Mouse (Mus musculus): ENCODE data around the gene Arhgap21. TPM values are rescaled to one million over a fixed set of nuclear protein-coding genes. Genes with fewer than 3 reads are reported as not detected.

Gene Arhgap21
- polyA plus RNA-seq, 1 experiment from 2014 or later: 5.2 TPM

DNA sequence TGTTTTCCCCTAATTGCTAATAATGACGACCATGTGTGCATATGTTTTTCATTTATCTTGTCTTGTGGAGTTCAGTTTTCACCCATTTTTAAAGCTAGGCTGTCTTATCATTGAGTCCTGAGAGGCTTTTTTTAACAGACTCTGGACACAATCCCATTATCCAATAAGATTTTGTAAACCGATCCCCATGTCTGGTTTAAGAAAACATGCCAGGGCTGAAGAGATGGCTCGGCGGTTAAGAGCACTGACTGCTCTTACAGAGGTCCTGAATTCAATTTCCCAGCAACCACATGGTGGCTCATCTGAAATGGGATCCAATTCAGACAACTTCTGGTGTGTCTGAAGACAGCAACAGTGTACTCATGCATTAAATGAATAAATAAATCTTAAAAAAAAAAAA, 16.0 kb downstream of the Arhgap21 start:
- Histone ChIP-seq H3K4me1 (ENCODE audit: control insufficient read depth, low read depth, low read length) (peaks cover 7% of the 10 kb centered on the region), H3K9ac (ENCODE audit: low read depth, low read length) (no peak overlapping the region), H3K4me2 (ENCODE audit: low read depth, low read length) (no peak overlapping the region), H3K4me3 (ENCODE audit: low read depth, low read length) (no peak overlapping the region), H3K36me3 (ENCODE audit: control insufficient read depth, insufficient read depth) (no peaks in the 10 kb centered on the region), H3K9me3 (replicated peaks; ENCODE audit: control insufficient read depth, low read length) (no peaks in the 10 kb centered on the region), H3K27me3 (ENCODE audit: control insufficient read depth, insufficient read depth, low read depth, low read length) (no peaks in the 10 kb centered on the region), H3K27ac (ENCODE audit: low read length) (no peak overlapping the region)
- no peak for ATAC-seq (ENCODE audit: low read depth)
- 74% methylated on average over 4 of the region's 4 CpGs for WGBS (ENCODE audit: insufficient replicate concordance)

DNA sequence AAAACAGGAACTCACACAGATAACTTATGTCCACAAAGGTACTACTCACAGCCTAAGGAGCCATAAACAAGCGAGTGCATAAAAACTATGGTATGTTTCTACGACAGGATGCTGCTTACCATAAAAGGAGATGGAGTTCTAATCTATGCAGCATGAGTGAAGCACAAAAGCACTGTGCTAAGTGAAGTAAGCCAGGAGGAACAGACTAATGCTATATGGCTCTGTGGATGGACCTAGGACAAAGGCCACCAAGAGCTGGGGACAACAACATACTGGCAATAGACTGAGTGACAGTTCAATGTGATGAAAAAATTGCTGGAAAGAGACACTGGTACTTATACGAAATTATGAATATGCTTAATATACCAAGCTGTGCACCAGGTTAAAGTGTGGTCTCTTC, 19.5 kb downstream of the Arhgap21 start:
- H3K36me3 ChIP-seq (ENCODE audit: control insufficient read depth, insufficient read depth): no peaks in the 10 kb centered on the region
- peaks cover 10% of the 10 kb centered on the region for H3K4me1 ChIP-seq (ENCODE audit: control insufficient read depth, low read depth, low read length)
- H3K9me3 ChIP-seq (replicated peaks; ENCODE audit: control insufficient read depth, low read length): no peaks in the 10 kb centered on the region
- no peak overlapping the region for H3K4me3 ChIP-seq (ENCODE audit: low read depth, low read length)
- no peaks in the 10 kb centered on the region for H3K27me3 ChIP-seq (ENCODE audit: control insufficient read depth, insufficient read depth, low read depth, low read length)
- WGBS (ENCODE audit: insufficient replicate concordance): 67% methylated on average over 3 of the region's 3 CpGs
- H3K4me2 ChIP-seq (ENCODE audit: low read depth, low read length): no peak overlapping the region
- peak; percentile 45; the same call in 1 of the 2 replicates for ATAC-seq (ENCODE audit: low read depth)
- no peak overlapping the region for H3K27ac ChIP-seq (ENCODE audit: low read length)
- H3K9ac ChIP-seq (ENCODE audit: low read depth, low read length): no peak overlapping the region

DNA sequence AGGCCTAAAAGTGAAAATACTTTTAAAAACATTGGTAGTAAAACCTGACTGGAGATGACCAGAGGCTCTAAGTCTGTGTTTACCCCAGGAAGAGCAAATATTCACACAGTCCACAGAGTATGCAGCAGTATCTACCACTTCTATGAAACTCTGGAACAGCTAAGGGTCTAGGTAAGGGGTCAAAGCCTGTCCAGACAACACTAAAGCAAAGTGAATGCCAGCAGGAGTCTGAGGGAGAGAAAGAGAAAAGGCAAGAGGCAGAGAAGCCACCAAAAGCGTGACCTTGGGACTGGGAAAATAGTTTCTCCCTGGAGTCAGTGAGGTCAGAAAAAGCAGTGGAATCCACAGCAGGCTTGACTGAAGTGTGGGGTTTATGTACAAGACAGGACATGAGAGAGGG, 21.6 kb downstream of the Arhgap21 start:
- Histone ChIP-seq H3K27me3 (ENCODE audit: control insufficient read depth, insufficient read depth, low read depth, low read length) (no peaks in the 10 kb centered on the region), H3K4me1 (ENCODE audit: control insufficient read depth, low read depth, low read length) (peaks cover 29% of the 10 kb centered on the region), H3K9me3 (replicated peaks; ENCODE audit: control insufficient read depth, low read length) (no peaks in the 10 kb centered on the region), H3K4me2 (ENCODE audit: low read depth, low read length) (0 out of 2 replicates have a peak overlapping the region, but pooled peaks have one; percentile 17), H3K27ac (ENCODE audit: low read length) (peak overlapping the region; percentile 84), H3K9ac (ENCODE audit: low read depth, low read length) (no peak overlapping the region), H3K4me3 (ENCODE audit: low read depth, low read length) (no peak overlapping the region), H3K36me3 (ENCODE audit: control insufficient read depth, insufficient read depth) (no peaks in the 10 kb centered on the region)
- WGBS (ENCODE audit: insufficient replicate concordance): 57% methylated on average over 1 of the region's 1 CpGs
- peak; percentile 82 for ATAC-seq (ENCODE audit: low read depth)

DNA sequence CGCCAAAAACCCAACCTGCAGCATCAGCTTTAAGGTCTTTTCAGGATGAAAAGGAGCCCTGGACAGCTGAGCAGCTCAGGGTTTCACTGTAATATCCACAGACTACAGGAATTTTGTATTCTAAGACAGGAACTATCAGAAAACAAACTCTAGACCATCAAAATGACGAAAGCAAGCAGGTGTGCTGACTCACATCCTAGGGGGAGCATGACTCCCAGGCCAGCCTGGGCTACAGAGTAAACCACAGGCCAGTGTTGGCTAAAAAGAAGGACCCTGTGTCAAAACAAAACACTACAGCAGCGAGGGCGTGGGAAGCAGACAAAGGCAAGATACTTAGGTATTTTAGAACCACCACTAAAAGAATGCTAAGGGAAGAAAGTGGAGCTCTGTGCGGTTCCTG, 23.1 kb downstream of the Arhgap21 start:
- Histone ChIP-seq H3K4me1 (ENCODE audit: control insufficient read depth, low read depth, low read length) (peaks cover 32% of the 10 kb centered on the region), H3K9me3 (replicated peaks; ENCODE audit: control insufficient read depth, low read length) (no peaks in the 10 kb centered on the region), H3K27ac (ENCODE audit: low read length) (no peak overlapping the region; the same call in 1 of the 2 replicates), H3K27me3 (ENCODE audit: control insufficient read depth, insufficient read depth, low read depth, low read length) (no peaks in the 10 kb centered on the region), H3K9ac (ENCODE audit: low read depth, low read length) (no peak overlapping the region), H3K36me3 (ENCODE audit: control insufficient read depth, insufficient read depth) (no peaks in the 10 kb centered on the region), H3K4me3 (ENCODE audit: low read depth, low read length) (no peak overlapping the region), H3K4me2 (ENCODE audit: low read depth, low read length) (no peak overlapping the region)
- ATAC-seq (ENCODE audit: low read depth): no peak
- WGBS (ENCODE audit: insufficient replicate concordance): 78% methylated on average over 5 of the region's 5 CpGs

DNA sequence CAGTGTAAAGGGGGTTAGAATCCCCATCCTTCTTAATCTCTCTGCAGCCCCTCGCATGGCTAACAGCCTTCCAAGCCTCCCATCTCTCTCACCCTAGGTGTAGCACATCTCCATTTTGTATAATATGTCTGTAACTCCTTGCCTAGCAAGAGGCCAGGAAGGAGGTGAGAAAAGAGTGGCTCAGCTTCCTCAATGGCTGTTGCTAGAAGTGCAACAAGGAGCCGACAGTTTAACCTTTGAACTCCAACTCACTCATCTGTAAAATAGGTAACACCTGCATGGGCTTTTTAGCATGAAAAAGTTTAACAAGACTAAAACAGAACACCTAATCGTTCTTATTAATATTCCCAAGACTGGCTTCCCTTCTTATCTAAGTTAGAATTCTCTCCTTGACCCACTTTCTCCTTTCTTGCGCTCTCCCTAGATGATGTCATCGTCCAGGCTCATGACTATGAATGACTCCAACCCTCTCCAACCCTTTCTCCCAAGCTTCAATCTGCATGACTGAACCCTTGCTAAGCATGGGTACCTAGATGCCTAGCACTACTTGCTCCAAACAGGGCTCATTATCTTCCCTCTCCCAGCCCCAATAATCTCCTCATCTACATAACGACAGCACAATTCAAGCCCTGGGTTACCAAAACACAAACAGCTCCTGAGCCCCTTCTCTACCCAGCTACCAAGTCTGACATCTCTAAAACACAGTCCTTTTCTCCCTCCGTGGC, 24.8 kb downstream of the Arhgap21 start:
- ATAC-seq (ENCODE audit: low read depth): no peak
- peaks cover 30% of the 10 kb centered on the region for H3K4me1 ChIP-seq (ENCODE audit: control insufficient read depth, low read depth, low read length)
- no peak overlapping the region for H3K27ac ChIP-seq (ENCODE audit: low read length)
- 41% methylated on average over 7 of the region's 7 CpGs for WGBS (ENCODE audit: insufficient replicate concordance)
- no peak overlapping the region for H3K4me3 ChIP-seq (ENCODE audit: low read depth, low read length)
- no peaks in the 10 kb centered on the region for H3K9me3 ChIP-seq (replicated peaks; ENCODE audit: control insufficient read depth, low read length)
- H3K36me3 ChIP-seq (ENCODE audit: control insufficient read depth, insufficient read depth): no peaks in the 10 kb centered on the region
- H3K27me3 ChIP-seq (ENCODE audit: control insufficient read depth, insufficient read depth, low read depth, low read length): no peaks in the 10 kb centered on the region
- H3K9ac ChIP-seq (ENCODE audit: low read depth, low read length): no peak overlapping the region
- no peak overlapping the region for H3K4me2 ChIP-seq (ENCODE audit: low read depth, low read length)

DNA sequence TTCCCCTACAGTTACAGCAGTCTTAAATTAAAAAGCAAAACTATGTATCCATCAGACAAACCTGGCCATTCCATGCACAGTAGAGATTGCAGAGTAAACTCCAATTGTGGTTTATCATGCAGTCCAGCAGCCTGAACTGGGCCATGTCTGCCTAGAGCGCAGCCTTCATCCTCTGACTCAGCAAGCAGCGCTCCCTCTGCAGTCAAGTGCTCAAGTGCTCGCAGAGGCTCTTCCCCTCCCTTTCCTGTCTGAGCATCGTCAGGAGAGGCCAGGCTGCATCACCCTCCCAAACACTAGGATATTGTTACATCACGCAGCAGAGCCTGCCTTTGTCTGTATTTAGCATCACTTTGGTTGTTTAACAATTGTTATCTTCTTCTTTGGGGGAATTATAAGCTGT, 25.5 kb downstream of the Arhgap21 start:
- Histone ChIP-seq H3K36me3 (ENCODE audit: control insufficient read depth, insufficient read depth) (no peaks in the 10 kb centered on the region), H3K27ac (ENCODE audit: low read length) (no peak overlapping the region), H3K27me3 (ENCODE audit: control insufficient read depth, insufficient read depth, low read depth, low read length) (no peaks in the 10 kb centered on the region), H3K4me2 (ENCODE audit: low read depth, low read length) (no peak overlapping the region), H3K4me3 (ENCODE audit: low read depth, low read length) (no peak overlapping the region), H3K9ac (ENCODE audit: low read depth, low read length) (no peak overlapping the region), H3K9me3 (replicated peaks; ENCODE audit: control insufficient read depth, low read length) (no peaks in the 10 kb centered on the region), H3K4me1 (ENCODE audit: control insufficient read depth, low read depth, low read length) (peaks cover 30% of the 10 kb centered on the region)
- ATAC-seq (ENCODE audit: low read depth): peak; percentile 71
- WGBS (ENCODE audit: insufficient replicate concordance): 9% methylated on average over 5 of the region's 5 CpGs

DNA sequence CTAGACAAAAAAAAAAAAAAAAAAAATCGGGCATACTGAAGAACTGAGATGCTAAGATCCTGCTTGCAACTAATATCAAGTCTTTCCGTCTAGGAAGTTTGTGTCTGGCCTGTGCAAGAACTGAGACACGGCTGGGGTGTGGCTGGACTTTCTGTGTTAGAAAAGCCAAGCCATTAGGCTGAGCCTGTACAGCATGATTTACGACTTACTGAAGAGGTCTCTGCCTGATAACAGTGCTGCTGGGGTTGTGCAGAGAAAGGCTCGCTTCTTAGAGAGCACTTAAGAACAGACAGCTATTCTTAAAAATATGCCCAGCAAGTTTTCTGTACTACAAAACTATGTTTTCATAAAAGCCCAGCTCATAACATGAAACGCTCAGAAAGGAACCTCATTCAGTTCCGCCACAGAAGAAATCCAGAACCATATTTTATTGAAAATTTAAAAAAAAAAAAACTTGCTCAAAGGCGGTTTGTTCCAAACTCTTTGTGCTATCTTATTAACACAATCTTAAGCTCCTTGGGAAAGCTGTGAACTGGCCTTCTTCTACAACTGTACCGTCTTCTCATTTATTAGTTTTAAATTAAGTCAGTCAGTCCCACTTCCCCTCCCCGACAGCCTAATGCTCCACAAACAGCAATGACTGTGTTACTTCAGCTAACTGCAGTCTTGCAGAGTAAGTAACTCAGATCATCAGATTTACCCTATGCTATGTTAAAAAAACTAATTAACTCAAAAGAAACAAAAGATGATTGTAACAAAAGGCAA, 26.1 kb downstream of the Arhgap21 start:
- no peak overlapping the region for H3K4me3 ChIP-seq (ENCODE audit: low read depth, low read length)
- H3K27ac ChIP-seq (ENCODE audit: low read length): no peak overlapping the region
- 32% methylated on average over 10 of the region's 10 CpGs for WGBS (ENCODE audit: insufficient replicate concordance)
- peaks cover 30% of the 10 kb centered on the region for H3K4me1 ChIP-seq (ENCODE audit: control insufficient read depth, low read depth, low read length)
- no peak for ATAC-seq (ENCODE audit: low read depth)
- no peaks in the 10 kb centered on the region for H3K9me3 ChIP-seq (replicated peaks; ENCODE audit: control insufficient read depth, low read length)
- no peaks in the 10 kb centered on the region for H3K27me3 ChIP-seq (ENCODE audit: control insufficient read depth, insufficient read depth, low read depth, low read length)
- no peak overlapping the region for H3K9ac ChIP-seq (ENCODE audit: low read depth, low read length)
- H3K36me3 ChIP-seq (ENCODE audit: control insufficient read depth, insufficient read depth): no peaks in the 10 kb centered on the region
- no peak overlapping the region for H3K4me2 ChIP-seq (ENCODE audit: low read depth, low read length)

DNA sequence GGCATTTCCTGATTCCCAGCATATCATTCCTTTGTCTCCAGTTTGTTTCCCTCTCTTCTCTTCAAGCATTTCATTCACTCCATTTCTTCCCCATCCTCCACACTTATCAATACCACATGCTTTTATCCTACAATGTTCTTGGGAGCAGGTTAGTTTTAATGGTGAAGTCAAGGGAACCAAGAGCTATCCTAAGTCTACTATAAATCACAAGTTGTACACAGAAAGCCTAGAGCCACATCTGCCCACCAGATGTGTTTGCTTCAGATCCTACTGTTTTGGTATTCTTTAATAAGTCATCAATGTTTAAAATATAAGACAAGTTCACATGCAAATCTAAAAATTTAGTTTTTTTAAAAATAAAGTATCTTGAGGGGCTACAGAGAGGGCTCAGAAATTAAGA, 27.6 kb downstream of the Arhgap21 start:
- no peaks in the 10 kb centered on the region for H3K27me3 ChIP-seq (ENCODE audit: control insufficient read depth, insufficient read depth, low read depth, low read length)
- no peak overlapping the region for H3K4me3 ChIP-seq (ENCODE audit: low read depth, low read length)
- no peaks in the 10 kb centered on the region for H3K36me3 ChIP-seq (ENCODE audit: control insufficient read depth, insufficient read depth)
- H3K27ac ChIP-seq (ENCODE audit: low read length): no peak overlapping the region
- ATAC-seq (ENCODE audit: low read depth): no peak
- H3K9ac ChIP-seq (ENCODE audit: low read depth, low read length): no peak overlapping the region
- peaks cover 34% of the 10 kb centered on the region for H3K4me1 ChIP-seq (ENCODE audit: control insufficient read depth, low read depth, low read length)
- H3K4me2 ChIP-seq (ENCODE audit: low read depth, low read length): no peak overlapping the region
- H3K9me3 ChIP-seq (replicated peaks; ENCODE audit: control insufficient read depth, low read length): no peaks in the 10 kb centered on the region

DNA sequence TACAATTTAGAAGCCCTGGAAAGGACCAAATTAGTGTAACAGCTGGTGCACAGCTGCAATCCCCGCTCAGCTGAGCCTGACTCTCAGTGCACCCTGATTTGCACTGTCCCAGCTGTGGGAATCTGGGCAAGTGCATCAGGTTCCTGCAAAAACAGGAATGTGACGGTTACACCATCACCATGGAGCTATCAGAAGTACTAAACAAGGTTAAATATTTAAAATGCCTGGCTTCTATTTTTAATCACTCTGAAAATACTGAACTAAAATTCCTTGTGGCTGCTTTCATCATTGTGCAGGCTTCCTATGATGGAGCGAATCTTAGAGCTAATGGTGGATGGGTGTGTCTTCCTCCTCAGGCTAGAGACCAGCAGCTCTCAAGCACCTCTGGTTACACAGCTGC, 29.3 kb downstream of the Arhgap21 start:
- Histone ChIP-seq H3K36me3 (ENCODE audit: control insufficient read depth, insufficient read depth) (no peaks in the 10 kb centered on the region), H3K4me1 (ENCODE audit: control insufficient read depth, low read depth, low read length) (peaks cover 27% of the 10 kb centered on the region), H3K27me3 (ENCODE audit: control insufficient read depth, insufficient read depth, low read depth, low read length) (no peaks in the 10 kb centered on the region), H3K9ac (ENCODE audit: low read depth, low read length) (no peak overlapping the region), H3K4me3 (ENCODE audit: low read depth, low read length) (no peak overlapping the region), H3K27ac (ENCODE audit: low read length) (no peak overlapping the region), H3K4me2 (ENCODE audit: low read depth, low read length) (no peak overlapping the region), H3K9me3 (replicated peaks; ENCODE audit: control insufficient read depth, low read length) (no peaks in the 10 kb centered on the region)
- ATAC-seq (ENCODE audit: low read depth): no peak
- WGBS (ENCODE audit: insufficient replicate concordance): 84% methylated on average over 3 of the region's 3 CpGs
